Mouse (Mus musculus) ZHBTc4 (cell line): ENCODE data around the gene Gtf2e1.

Experiments used
- DNase-seq: peaks from one replicate; pipeline ENCODE4 v3.0.0-alpha.2; 2011; ENCODE audit warnings: low read depth, low spot score

The Gtf2e1 gene

DNA sequence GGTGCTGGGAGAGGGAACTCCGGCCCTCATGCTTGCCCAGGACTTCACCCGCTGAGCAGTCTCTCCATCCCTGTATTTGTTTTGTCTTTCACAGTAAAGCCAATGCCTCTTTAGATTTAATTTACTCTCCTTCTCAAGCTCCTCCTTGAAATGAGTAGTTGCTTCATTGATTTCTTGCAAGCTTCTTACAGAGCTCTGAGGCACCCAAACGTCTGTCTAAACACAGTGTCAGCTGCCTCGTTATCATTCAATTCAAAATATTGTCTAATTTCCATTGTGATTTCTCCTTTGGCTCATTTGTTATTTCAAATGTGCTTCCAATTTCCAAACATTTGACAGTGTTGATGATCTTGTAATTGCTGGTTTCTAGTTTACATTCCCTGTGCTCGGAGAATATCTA, 6.7 kb upstream of the Gtf2e1 start:
- no peak for DNase-seq

DNA sequence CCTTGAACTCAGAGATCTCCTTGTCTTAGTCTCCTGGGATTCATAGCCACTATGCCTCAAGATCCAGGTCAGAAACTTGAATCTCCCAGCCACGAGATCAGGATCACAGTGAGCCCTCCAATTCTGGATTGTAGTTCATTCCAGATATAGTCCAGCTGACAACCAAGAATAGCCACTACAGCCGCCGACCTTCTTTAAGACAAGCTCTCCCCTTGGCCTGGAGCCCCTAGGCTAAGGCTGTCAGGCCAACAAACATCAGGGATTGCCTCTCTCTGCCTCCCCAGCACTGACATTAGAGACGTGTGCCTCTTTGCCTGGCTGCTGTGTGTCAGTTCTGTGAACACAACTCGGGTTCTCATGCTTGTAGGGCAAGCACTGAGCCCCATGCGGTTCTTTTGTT, 1.2 kb upstream of the Gtf2e1 start:
- no peak for DNase-seq

DNA sequence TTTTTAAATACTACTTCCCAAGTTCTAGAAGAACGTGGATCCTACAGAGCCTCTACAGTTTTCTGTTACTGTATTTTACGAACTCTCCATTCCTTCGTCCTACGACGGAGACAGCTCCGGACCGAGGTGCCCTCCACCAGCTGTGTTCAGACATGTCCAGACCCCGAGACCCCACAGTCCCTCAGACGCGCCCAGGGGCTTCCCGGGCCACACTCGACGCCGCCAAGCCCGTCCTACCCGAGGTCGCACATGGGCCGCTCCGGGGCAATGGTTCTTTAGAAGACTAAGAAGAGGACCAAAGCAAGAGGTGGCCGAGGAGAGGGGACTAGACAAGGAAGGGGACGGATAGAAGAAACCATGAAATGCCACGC, 364 bp downstream of the Gtf2e1 start:
- DNase-seq, result no peak

DNA sequence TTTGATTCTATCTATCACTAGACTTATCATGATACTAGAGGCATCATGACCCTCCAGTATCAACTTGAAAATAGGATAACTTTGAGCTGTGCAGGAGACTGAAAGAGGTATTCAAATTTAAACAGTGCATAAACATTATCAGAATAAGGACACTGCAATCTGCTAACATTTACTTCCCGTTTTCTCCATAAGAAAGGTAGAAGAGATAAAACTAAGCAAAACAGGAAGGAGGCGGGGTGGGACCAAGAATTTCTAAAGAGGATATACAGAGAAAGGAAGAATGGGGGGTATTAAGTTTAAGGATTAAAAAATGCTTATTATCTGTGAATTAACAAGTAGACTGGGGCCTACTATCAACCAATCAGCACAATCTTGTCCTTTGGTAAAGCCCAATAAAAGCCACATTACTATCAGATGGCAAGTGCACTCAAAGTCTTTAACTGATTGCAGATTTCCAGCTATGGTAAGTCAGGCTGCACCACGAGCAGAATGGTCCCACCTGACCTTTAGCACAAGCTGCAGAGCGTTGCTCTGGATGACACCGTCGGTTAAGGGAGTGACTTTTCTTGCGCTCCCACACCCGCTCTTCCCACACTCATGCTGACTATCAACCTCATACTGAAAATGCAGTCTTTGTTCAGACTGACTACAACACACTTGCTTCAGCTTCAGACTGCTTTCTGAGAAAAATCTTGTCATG, 6.1 kb downstream of the Gtf2e1 start:
- DNase-seq, result no peak

DNA sequence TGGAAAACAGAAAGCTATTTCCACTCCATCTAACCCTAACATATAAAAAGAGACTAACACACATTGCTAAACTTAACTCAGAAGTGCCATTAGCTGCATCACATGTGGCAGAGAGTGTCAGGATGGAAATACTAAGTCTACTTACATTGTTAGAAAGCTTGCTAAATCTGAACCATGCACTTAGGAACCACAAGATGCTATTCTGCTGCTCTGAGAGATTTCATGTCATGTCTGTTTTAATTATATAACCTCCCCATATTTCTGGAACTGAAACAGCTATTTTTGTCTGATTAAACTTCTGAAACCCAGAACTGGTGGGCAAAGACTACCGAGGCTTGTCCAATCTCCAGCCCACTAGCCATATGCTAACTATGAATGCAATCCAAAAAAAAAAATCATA, 7.5 kb downstream of the Gtf2e1 start:
- no peak for DNase-seq

DNA sequence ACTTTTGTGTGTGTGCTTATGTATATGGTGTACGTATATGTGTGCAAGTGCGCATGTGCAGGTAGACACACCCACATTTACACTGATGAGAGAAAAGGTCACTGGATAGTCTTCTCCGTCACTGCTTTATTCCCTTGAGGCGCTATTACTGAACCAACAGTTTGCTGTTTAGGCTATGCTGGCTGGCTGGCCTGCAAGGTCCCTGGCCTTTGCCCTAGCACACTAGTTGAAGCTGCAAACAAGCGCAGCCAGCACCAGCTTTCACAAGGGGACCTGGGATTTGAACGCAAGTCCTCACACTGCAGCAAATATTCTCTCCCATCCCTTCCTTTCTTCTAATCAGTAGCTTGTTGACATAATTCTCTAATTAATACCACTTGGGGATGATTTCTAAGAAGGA, 9.4 kb downstream of the Gtf2e1 start:
- no peak for DNase-seq

DNA sequence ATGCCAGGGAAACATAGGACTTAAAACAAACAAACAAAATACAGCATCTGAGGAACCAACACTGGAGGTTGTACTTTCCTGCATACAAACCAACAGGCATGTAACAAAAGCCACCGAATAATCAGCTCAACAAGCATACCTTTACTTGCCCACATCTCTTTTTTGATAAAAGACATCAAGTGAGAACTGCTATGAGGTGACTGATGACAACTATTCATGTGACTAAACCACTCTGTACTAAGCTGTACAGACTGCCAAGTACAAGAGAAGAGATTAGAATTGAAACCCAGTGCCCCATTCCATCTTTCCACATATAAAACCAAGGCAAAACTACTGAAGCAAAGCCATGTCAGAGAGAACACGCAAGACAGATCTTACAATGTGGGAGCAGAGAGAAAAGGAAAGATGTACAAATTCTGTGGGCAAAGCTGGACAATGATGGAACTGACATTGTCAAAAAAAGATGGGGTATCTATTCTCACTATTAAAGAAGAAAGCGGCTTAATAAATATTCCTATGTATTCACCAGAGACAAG, 12.8 kb downstream of the Gtf2e1 start:
- no peak for DNase-seq

DNA sequence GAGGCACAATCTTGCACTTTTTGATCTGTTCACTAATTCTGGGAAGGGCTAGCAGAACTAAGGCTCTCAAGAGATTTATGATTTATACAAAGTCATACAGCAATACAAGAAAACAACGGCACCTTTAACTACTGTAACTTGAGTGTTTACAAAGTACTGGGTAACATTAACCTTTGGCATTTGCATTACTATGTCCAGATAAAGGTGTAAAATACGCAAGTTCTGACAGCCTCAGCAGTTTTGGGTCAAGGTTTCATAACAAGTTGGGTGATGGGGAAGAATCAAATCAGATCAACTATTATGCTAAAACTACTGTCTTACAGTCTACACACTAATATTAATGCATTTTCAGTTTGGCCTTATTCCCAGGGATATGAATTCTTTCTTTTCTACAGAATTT, 14.5 kb downstream of the Gtf2e1 start:
- no peak for DNase-seq

DNA sequence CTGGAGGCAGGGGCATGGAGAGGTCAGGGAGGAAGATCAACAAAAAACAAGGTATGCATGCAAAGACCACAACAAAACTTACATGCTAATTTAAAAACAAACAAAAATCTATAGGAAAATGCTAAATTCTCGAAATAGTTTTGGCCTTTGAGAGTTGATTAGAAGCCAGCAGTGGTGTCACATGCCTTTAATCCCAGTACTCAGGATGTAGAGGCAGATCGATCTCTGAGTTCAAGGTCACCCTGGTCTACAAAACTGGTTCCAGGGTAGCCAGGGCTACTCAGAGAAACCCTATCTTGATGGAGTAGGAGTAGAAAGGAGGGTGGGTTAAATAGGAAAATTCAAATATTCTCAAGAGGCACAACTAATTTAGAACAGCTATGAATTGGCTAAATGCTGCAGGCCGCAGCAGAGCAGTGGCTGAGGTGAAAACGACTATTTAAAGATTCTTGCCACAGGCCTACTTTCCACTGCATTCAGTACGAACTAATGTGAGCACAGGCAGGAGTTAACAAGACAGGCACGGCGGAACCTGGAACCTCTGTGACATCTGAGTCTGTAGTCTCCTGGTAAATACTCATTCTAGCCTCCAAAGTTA, 17.4 kb downstream of the Gtf2e1 start:
- peak; percentile 24 for DNase-seq

DNA sequence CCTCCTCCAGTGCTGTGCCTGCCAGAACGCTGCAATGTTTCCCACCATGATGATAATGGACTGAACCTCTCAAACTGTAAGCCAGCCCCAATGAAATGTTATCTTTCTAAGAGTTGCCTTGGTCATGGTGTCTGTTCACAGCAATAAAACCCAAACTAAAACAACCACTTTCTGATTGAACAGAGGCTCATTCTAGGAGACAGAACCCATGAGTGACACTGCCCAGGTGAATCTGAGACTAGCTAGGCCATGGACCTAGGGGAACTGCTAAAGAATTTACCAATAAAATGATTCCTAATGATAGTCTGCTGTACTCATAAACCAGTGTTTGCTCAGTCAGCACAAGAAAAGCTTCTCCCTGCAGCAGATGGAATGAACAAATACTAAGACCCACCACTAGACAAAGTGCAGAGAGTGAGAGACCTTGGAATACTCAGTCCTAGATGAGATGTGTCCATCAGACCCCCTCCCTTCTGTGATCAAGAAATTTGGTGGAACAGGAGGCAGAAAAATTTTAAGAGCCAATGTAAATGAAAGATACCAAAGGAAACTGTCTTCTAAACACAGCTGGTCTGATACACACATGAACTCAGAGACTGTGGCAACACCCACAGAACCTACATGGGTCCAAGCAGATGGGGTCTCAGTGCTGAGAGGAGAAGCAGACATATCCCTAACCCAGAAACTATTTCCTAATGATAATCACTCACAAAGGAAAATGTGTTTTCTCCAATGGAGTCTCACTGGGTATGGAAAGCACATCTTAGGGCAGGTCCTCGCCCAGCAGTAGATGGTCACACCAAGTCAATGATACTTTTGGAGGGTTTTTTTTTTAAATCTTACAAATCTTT, 19.2 kb downstream of the Gtf2e1 start:
- no peak for DNase-seq

DNA sequence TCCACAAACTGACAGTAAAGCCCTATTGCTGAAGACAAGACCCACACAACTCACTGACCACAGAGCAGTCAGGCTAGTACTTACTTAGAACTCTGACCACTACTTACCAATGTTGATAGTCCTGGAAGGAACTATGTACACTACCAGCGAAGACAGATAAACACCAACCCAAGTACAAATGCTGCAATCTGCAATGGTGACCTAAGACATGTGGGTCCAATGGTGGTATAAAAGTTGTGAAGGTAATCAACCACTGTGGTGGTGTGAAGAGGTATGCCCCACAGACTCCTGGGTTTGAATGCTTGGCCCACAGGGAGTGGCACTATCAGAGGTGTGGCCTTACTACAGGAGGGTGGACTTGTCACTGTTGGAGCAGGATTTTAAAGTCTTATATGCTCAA, 19.9 kb downstream of the Gtf2e1 start:
- DNase-seq, result no peak

DNA sequence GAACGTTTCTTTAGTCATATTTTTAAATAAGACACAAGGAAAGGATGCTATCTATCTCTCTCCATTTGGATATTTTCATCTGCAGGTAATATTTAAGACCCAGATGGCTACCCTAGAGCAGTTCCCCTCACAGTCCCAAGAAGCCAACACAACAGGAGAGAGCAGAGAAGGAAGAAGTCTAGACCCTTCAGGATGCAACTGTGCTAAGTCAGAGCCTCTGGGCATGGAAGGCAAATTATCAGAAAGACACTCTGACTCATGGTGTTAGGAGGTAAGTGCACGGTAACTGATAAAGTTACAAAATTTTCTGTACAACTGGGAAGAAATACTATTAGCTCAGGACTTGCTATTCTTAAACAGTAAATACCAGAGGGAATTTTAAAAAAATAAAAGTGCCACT, 20.9 kb downstream of the Gtf2e1 start:
- DNase-seq, result no peak

DNA sequence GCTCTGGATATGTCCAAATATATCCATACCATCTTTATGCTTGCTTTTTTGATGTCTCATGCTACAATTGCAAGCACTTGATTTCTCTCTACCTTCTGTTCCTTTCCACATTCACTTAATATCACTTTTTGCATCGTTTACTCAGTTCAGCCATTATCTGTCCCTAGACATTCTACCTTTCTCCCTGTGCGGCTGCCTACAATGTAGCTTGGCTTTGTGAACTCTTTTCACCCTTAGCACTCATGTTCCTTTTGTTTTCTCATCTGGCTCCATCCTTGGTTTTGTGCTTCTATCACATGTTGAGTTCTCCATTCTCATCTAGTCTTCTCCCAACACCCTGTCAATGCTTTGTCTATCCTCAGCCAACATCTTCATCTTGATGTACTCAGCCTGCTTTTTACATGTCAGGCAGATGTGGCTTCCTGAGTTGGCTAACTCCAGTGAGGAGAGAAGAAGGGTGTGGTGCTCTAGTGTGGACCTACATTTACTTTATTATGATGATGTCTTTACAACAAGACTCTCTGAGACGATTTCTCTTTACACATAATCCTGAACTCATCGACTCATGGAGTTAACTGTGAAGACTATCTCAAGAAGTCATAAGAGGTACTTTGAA, 21.9 kb downstream of the Gtf2e1 start:
- DNase-seq, result no peak

DNA sequence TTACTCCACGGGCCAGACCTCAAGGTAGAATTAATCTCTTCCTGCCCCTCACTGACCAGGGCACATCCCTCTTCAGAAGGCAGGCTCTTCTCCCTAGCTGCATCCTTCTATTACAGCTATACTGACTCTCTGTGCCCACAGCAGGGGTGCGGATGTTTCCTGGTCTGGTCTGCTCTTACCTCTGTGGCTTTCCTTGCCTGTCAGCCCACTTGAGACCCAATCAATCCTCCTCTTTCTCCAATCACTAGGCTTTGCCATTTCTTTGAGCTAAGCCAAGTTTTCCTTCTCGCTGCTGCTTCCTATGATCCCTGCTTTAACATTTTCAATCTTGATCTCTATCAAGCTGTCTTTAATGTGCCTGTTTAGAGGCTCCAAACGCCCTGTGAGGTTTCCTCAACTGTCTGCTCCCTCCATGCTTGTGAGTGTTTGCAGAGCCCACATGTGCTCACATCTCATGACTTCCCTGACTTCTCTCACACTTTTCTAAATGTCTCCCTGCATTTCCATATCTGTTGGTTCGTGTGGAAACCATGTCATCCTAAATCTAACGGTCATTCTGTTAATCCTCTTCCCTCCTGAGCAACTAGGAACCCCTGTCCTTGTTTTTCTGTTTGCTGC, 23.1 kb downstream of the Gtf2e1 start:
- no peak for DNase-seq

DNA sequence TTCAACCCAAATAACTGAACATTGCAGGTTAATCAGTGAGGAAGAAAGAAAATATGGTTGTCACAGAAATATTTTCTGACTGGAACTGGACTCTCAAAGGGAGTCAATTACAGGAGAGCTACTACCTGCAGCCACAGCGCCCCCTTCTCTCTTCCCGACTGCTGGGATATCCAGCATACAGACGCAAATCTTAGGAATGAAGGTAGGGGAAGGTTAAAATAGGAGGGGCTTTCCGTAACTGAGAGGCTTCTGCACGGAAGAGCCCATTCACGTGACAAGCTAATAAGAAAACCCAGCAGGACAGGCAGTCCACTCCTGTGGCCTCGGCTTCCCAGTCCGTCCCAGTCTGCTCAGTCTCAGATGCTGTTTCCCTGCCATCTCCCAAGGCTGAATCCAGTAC, 24.9 kb downstream of the Gtf2e1 start:
- DNase-seq, result peak; percentile 19

DNA sequence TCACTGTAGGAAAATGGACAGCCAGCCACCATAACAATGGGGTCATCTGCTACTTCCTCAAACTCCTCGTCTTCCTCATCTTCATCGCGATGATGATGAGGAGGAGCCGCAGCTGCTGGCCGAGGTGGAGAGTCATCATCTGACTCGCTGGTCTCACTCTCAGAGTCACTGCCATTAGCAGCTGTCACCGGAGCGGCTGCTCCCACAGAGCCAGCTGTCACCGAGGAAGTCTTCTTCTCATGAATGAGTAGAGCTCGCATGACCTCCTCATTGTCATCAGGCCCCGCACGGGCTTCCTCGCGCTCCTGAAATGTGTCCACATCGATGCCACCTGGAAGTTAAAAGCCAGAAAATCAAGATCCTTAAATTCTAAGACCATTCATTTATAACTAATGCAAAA, 28.1 kb downstream of the Gtf2e1 start:
- DNase-seq, result no peak

DNA sequence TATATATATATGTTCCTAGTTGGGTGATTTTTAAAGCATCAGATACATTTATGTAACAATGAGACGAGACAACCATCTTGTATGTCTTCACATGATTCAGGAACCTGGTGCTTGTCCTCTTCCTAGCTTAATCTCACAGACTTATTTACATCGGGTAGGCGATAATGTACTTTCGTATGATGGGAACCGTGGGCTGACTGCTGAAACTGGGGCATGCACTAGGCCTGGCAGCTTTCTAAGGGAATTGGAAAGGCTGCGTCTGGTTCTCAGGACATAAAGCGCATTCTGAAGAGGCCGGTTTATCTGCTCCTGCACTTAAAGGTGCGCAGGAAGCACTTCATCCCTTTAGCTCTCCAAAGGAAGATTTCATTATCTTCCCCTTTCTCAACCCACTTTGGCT, 32.8 kb downstream of the Gtf2e1 start:
- no peak for DNase-seq

DNA sequence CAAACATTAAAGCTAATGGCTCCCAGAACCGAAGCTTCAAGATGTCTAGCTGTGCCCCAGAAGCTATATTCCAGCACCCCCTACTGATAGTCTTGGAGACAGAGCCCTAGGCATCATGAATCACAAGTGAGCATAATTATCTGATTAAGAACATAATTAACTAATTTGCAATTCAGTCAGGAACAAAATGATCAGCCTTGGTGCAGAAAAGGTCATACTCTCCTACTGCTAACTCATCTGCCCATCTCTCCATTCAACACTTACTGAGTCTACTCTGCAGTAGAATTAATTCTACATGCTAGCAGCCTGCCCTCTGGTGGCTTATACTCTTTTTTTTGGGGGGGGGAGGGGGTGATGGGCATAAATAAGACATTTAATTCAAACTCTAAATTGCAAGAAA, 35.1 kb downstream of the Gtf2e1 start:
- no peak for DNase-seq

DNA sequence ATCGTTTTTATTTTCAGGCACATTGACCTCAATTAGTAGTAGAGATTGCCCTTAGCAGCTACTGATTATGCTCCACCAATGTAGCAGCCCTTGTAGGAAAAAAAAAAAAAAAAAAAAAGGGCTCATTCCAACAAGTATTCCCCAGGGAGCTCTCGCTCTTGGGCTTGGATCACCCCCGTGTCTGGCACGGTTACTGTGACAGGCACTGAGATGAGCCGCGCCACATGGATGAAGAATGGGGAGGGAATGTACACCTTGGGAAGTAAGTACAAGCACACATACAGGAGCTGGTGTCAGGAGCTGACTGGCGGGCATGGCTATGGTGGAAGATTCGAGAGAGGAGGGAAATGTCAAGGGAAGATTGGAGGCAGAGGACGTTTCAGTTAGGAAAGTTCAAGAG, 41.0 kb downstream of the Gtf2e1 start:
- no peak for DNase-seq

DNA sequence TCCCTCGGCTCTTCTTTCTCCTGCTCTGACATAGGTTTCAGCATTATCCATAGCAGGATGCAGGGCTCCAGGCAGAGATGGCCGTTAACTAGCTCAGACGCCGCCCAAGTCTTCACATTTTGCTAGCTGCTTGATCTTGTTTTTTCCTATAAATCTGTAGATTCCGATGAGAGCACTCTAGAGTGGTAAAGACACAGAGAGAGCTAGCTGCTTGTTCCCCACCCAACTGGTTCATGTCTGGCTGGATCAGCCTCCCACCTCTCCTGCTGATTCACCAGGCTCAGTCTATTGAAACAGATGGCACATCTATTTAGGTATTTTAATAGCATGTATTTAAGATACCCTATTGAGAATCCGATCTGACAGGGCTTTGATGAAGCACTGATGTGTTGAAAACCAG, 44.6 kb downstream of the Gtf2e1 start:
- DNase-seq, result no peak

DNA sequence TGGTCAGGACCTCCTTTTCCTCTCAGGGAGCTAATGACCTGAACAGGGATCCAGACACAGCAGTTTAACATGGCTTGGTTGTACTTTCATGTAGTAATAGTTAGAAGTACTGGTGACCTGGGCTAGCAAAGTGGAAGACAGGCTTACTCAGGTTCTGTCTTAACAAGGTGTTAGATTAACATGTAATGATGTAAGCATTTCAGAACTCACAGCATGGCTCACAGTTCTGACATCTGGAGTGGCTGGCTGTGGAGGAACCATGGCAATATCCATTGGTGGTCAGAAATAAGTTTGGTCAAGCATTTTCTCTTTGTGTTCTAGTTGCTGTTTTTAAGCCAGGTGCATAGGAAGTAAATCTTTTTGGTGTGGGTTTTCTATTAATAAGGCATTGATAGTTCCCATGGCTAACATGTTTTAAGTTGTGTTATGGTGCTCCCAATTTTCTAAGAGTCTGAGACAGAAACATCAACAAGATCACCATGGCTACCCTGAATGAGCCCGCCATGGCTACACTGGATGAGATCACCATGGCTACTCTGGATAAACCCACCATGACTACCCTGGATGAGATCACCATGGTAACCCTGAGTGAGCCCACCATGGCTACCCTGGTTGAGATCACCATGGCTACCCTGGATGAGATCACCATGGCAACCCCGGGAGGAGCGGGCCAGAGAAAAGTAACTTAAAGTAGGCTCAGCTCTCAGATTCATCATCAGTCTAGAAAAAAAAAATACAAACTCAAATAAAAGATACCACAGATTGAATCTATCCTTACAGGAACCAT, 52.6 kb downstream of the Gtf2e1 start:
- DNase-seq, result no peak
